Mouse (Mus musculus) right cerebral cortex, postnatal 25 days (tissue): Measurements from ENCODE around the gene Lmntd1.

ENCODE experiments used
- DNase-seq: peaks from one replicate; pipeline ENCODE4 v3.0.0; 2022

Lmntd1 gene

DNA sequence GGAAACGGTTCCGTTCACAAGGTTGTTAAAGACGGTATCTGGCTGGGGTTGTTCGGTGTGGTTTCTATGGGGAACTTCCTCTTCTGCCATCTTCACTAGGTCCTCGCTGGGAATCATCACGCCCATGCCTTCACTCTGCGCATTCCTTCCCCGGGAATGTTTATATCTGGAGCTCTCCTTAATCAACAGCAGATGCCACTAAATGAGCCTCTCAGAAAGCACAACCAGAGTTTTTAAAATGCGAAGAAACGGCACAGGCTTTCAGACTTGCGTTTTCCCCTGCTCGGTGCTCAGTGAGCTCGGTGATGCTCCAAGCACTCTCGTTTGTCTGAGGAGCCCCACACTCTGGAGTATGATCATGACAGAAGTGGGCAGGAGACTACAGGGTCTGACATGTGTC is 182.4 kb downstream of the Lmntd1 start:
- DNase-seq = no peak

- peak; percentile 1 for DNase-seq
Observed at GRCm38 (mm10) chr6:145427411-145427810, 186.7 kb downstream of the Lmntd1 start.

- peak; percentile 1 for DNase-seq
Observed at GRCm38 (mm10) chr6:145426501-145426900, 187.6 kb downstream of the Lmntd1 start.

- peak; percentile 1 for DNase-seq
Observed at GRCm38 (mm10) chr6:145424156-145424555, 190.0 kb downstream of the Lmntd1 start.

- peak; percentile 23 for DNase-seq
Observed at GRCm38 (mm10) chr6:145423484-145423883, 190.6 kb downstream of the Lmntd1 start.

GRCm38 (mm10) chr6:145421666-145422065 is 192.5 kb downstream of the Lmntd1 start:
- peak; percentile 2 for DNase-seq

GRCm38 (mm10) chr6:145420407-145420806 is 193.7 kb downstream of the Lmntd1 start:
- no peak for DNase-seq

DNA sequence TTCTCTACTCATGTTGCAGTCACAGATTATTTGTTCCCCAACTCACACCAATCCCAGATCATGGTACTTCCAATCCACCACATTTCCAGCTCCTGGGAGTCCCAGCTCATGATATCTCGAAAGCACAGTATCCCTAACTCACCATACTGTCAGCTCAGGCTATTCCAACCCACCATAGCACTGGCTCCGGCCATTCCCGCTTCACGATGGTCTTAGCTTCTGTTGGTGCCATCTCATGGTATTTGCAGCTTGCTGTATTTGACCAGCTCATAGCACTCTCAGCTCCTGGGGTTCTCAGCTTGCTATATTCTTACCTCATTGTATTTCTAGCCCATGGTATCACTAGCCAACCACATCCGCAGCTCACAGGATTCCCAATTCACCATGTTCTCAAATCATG is 195.3 kb downstream of the Lmntd1 start:
- no peak for DNase-seq

DNA sequence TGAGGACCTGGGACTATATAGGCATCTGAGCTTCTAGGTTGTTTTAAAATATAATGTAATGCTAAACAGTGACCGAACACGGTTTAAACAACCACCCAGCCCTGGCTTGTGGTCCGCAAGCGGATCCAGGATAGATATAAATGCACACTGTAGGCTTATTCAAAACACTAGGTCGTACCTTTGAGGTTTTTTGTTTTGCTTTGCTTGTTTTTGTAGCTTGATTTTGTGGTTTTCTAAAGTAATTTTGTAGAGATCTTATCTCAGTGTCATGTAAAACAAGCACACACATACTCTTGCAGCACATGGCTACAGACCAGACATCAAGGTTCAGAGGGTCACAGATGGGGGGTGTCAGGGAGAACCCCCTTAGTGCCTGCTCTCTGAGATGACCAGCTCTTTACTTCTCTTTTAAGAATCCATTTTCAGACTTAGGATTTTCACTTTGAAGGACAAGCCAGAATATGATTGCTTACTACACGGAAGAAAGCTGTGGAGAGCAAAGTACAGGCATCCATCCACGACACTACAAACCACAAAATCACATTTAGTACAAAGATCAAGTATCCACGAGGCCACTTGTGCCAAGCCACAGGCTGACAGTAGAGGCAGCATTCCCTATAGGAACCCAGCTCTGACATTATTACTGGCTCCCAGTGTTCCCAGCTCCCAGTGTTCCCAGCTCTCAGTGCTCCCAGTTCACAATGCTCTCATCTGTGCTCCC is 196.2 kb downstream of the Lmntd1 start:
- DNase-seq = no peak

DNA sequence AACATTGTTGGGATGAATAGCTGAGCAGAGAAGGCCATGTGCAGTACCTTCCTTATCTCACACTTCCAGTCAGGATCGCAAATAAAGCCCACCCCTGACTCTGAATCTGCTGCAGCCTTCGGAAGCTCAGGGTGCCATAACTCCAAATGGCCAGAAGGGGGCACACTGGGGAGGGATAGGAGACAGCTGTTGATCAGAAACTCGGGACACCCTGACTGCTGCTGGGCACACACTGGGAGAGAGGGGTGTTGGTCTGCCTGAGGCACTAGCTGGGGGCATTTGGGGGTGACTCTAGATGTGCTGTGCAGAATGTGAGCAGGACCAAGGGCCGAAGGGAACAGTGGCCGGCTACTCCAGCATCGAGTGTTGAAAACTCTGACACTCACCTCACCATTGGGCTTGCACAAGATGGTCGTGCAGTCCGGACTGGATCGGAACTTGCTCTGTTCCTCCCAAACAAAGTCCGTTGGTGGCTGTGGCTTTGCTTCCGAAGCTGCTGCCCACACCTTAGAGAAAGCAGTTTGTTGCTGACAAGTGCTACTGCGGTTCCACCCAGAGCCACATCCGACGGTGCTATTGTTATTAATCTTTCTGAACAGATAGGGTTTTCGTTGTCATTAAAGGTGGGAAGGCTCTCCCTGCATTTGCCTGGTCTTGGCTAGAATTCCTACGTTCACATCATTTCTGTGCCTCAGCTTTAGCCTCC is 197.0 kb downstream of the Lmntd1 start:
- DNase-seq = peak; percentile 12

GRCm38 (mm10) chr6:145404369-145405051 is 209.6 kb downstream of the Lmntd1 start:
- DNase-seq = no peak

- no peak for DNase-seq
Observed at GRCm38 (mm10) chr6:145401140-145401539, 213.0 kb downstream of the Lmntd1 start.

GRCm38 (mm10) chr6:145397881-145398280 is 216.2 kb downstream of the Lmntd1 start:
- no peak for DNase-seq

- DNase-seq = no peak
Observed at GRCm38 (mm10) chr6:145396534-145396933, 217.6 kb downstream of the Lmntd1 start.

DNA sequence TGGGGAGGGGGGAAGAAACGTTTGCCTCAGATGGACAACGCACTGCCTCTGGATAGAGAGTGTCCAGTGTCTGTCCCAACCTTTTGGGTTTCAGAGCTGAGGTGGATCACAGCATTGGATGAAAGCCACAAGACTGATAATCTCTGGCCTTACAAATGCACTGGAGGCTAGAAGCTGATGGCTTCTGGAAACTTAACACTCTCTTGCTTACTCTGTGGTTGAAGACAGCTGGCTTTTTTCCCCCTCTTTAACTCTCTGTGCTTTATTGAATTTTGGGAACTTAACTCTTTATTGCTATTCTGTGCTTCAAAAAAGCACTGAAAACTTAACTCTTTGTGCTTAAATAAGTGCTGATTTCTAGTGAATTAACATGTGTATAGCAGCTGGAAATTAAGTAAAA is 223.7 kb downstream of the Lmntd1 start:
- DNase-seq = no peak

DNA sequence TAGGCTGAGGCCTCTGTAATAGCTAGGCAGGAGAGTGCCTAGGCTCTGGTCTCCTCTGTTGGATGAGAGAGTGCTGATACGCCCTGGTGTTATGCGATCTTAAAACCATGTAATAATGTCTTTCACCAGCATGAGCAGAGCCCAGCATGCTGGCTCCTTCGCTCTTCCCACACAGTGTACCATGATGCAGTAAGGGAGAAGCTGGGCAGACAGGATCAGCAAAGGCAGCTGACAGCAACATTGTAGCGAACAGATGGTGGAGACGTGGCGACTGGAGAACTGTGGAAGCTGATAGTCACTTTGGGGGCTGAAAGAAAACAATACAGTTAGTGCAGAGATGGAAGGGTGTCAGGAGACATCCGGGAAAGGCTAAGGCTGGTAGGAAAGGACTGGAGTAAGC is 224.2 kb downstream of the Lmntd1 start:
- peak; percentile 73 for DNase-seq

- peak; percentile 26 for DNase-seq
Observed at GRCm38 (mm10) chr6:145387378-145387777, 226.7 kb downstream of the Lmntd1 start.

GRCm38 (mm10) chr6:145382586-145383380 is 231.3 kb downstream of the Lmntd1 start:
- no peak for DNase-seq

DNA sequence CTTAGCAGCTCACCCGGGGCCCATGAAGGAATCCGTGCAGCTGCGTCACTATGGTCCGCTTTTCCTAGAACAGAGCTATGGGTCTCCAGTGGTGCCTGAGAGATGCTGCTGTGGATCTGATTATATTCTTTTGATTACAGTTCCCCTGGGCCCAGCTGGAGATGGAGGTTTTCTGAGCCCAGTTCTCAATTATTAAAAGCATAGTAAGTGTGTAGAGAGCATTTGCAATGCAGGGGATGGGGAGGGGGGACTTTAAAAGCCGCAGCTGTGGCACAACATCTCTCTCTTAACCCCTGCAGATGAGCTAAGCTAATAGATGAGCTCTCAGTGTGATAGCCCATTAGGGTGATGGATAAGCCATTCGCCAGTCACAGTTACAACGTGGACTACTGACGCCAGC is 233.2 kb downstream of the Lmntd1 start:
- no peak for DNase-seq

GRCm38 (mm10) chr6:145379175-145379574 is 234.9 kb downstream of the Lmntd1 start:
- DNase-seq = no peak

DNA sequence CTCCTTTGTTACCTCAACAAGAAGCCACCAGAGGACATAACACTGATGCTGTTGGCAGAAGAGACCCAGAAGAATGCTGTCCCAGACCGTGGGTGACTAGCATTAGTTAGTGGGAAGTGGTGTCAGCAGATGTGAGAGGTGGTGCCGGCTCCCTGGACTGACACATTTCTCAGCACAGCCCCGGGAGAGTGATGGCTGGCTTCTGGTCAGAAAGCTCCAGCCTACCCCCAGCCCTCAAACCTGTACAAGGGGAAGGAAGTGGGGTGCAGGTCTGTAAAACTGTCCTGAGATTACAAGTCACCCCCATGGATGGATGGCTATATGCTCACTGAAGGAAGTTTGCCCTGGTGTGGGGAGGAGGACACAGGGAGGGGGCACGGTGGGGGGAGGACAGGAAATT is 235.4 kb downstream of the Lmntd1 start:
- no peak for DNase-seq

DNA sequence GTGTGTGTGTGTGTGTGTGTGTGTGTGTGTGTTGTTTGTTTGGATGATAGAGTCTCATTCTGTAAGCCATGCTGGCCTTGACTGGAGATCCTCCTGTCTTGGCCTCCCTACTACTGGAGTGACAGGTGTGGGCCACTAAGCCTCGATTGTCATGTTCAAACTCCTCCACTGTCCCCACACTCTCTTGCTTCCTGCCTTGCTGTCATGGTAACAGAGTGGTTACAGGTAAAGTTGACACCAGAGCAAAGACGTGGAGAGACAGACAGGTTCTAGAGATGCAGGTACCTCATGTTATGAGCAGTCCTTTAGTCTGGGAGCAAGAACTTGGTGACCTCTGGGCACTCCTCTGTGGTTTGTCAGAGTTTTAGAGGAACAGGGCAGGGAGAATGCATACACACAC is 239.7 kb downstream of the Lmntd1 start:
- DNase-seq = no peak

DNA sequence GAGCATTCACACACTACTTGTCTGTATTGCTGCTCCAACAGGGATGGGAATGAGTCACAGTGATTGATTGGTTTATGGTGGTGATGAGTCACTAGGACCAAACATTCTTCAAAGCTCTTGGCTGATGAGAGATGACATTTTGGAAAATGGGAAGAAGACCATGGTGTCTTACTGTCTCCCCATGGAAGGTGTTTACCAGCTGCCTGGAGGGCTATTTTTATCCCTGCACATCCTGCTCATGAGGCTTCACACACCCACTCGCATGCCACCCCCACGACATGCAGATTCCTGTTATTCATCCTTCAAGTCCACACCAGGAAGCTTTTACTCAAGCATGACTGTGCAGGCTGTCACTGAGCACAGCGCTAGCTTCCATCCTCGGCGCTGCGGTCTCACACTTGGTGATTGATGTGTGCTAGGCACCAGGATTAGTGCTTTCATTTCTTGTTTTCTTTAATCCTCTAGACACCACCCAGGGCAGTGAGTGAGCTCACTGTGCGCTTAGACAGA is 240.4 kb downstream of the Lmntd1 start:
- peak; percentile 75 for DNase-seq
